Mouse (Mus musculus): ENCODE data around the gene Mrps12. TPM values are rescaled to one million over a fixed set of nuclear protein-coding genes. Genes with fewer than 3 reads are reported as not detected.

The Mrps12 gene
- 10 to 100 TPM; 58.3 to 69.0 TPM for total RNA-seq (2021)
- long read RNA-seq, experiment 1, transcript Mrps12-201 (3 exons, 722 nt): minor isoform, 13 of 39 reads
- long read RNA-seq, experiment 1, transcript Mrps12-204 (2 exons, 883 nt): major isoform, 23 of 39 reads
- long read RNA-seq, experiment 1, partial matches to known transcripts: 0 of 39 reads
- long read RNA-seq, experiment 1, other reads (novel, unspliced or antisense): 3 of 39 reads
- long read RNA-seq, experiment 2, transcript Mrps12-204 (2 exons, 883 nt): major isoform, 23 of 38 reads
- long read RNA-seq, experiment 2, transcript Mrps12-201 (3 exons, 722 nt): minor isoform, 12 of 38 reads
- long read RNA-seq, experiment 2, partial matches to known transcripts: 0 of 38 reads
- long read RNA-seq, experiment 2, other reads (novel, unspliced or antisense): 3 of 38 reads

- intact Hi-C loops (cut with DNase I): no loop called here
- TF ChIP-seq CTCF (IDR thresholded peaks at IDR 0.05): peak; percentile 95
- peak within 1 kb of the TSS; percentile 64 for H3K4me3 ChIP-seq
- H3K27ac ChIP-seq: peak within 1 kb of the TSS; percentile 94
- peak; percentile 93 to 95 for DNase-seq (ENCODE audit: extremely low spot score in 1 of 2, low spot score in 2 of 2)
Measured at GRCm38 (mm10) chr7:28741709-28742438, at the start of gene Mrps12, which contains the start of gene Sars2. TSS of gene Mrps12 (minus strand) at chr7:28741820. TSS of gene Sars2 (plus strand) at chr7:28741992.

DNA sequence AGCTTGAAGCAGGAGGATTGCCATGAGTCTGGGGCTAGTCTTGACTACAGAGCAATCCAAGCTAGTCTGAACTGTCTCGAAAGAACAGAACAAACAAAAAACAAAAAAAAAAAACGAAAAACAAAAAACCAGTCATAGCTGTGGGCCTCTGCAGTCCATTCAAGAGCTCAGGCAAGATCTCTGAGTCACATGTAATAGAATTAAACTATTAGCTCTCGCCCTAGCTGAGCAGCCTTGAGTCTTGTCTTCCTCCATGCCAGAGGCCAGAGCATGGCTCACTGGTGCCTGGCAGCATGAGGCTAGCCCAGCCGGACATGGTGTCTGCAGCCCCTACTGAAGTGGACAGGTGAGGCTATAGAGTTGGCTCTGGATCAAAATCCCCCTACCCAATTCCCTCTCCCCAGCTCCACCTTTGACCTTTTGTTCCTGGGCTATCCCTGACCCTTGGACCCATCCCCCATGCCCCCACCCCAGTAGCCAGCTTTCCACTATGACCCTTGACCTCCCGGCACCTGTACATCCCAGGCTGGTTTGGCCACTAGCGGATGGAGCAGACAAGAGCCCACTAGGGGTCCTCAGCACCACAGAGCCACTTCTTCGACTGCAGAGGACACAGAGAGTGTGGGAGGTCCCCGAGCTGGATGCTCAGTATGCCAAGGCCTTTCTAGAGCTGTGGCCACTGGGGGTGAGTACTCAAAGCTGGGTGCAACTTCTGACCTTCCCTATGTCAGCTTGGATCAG lies 48.6 kb upstream of the Mrps12 start:
- peak; percentile 4 for TF ChIP-seq CTCF (IDR thresholded peaks at IDR 0.05)
- no peak for DNase-seq (ENCODE audit: extremely low spot score in 1 of 2, low spot score in 2 of 2)
- Histone ChIP-seq H3K27ac (no peak overlapping the region), H3K4me3 (no peak overlapping the region)
- intact Hi-C loops (cut with DNase I): no loop called here

DNA sequence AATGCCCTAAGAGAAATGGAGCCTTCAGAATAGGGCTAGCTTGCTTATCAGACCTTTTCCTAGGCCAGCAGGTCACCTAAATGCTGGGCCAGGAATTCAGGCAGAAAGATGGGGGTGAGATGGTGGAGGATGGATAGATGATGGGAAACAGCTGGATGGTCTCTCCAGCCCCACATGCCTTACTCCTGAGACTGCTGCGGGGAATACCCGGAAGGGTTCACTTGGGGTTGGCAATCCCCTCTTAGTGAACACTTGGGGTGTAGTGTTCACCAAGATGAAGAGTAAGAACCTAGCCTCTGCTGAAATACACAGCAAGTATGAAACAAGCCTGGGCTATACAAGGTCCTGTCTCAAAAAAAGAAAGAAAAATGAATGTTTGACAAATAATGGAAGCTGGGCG lies 47.6 kb upstream of the Mrps12 start:
- TF ChIP-seq CTCF (IDR thresholded peaks at IDR 0.05): no peak
- no peak for DNase-seq (ENCODE audit: extremely low spot score in 1 of 2, low spot score in 2 of 2)
- Histone ChIP-seq H3K4me3 (no peak overlapping the region), H3K27ac (no peak overlapping the region)
- intact Hi-C loops (cut with DNase I): no loop called here

- no peak within 1 kb of the TSS for H3K4me3 ChIP-seq
- no peak for DNase-seq (ENCODE audit: extremely low spot score in 1 of 2, low spot score in 2 of 2)
- TF ChIP-seq CTCF (IDR thresholded peaks at IDR 0.05): no peak
- no peak within 1 kb of the TSS for H3K27ac ChIP-seq
- intact Hi-C loops (cut with DNase I): no loop called here
Measured at GRCm38 (mm10) chr7:28788307-28789195, 46.9 kb upstream of the Mrps12 start, which contains the start of gene Rinl. TSS of gene Rinl (plus strand) at chr7:28788969.

GRCm38 (mm10) chr7:28787884-28788283 lies 46.3 kb upstream of the Mrps12 start:
- DNase-seq (ENCODE audit: extremely low spot score in 1 of 2, low spot score in 2 of 2): no peak
- Histone ChIP-seq H3K4me3 (no peak overlapping the region), H3K27ac (no peak overlapping the region)
- intact Hi-C loops (cut with DNase I): no loop called here
- no peak for TF ChIP-seq CTCF (IDR thresholded peaks at IDR 0.05)

DNA sequence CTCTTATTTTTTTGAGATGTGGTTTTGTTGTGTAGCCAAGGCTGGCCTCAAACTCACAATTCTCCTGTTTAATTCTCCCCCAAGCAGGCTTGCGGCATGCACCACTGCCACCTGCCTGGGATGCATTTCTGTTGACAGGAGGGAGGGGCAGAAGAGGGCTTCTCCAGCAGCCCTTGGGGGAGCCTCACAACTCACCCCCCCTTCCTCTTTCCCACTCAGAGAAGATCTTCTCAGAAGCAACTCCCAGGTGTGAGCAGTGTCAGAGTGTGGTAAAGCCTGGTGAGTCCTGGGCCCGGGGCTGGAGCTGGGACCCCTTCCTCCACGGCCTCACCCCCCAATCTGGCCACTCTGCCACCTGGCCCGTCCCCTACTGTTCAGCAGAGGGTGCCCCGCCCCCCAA lies 43.5 kb upstream of the Mrps12 start:
- no peak overlapping the region for H3K27ac ChIP-seq
- DNase-seq (ENCODE audit: extremely low spot score in 1 of 2, low spot score in 2 of 2): no peak
- TF ChIP-seq CTCF (IDR thresholded peaks at IDR 0.05): no peak
- no peak overlapping the region for H3K4me3 ChIP-seq
- intact Hi-C loops (cut with DNase I): no loop called here

GRCm38 (mm10) chr7:28781261-28781663 lies 39.6 kb upstream of the Mrps12 start:
- no peak for TF ChIP-seq CTCF (IDR thresholded peaks at IDR 0.05)
- intact Hi-C loops (cut with DNase I): no loop called here
- Histone ChIP-seq H3K27ac (peak overlapping the region; percentile 69), H3K4me3 (no peak overlapping the region)
- DNase-seq (ENCODE audit: extremely low spot score in 1 of 2, low spot score in 2 of 2): no peak

- Histone ChIP-seq H3K4me3 (no peak overlapping the region), H3K27ac (peak overlapping the region; percentile 69)
- DNase-seq (ENCODE audit: extremely low spot score in 1 of 2, low spot score in 2 of 2): no peak
- TF ChIP-seq CTCF (IDR thresholded peaks at IDR 0.05): no peak
- intact Hi-C loops (cut with DNase I): loop anchor here (1.0 kb wide), 1 partner anchor 86 kb away; no protein-coding TSS in a partner anchor
Measured at GRCm38 (mm10) chr7:28780857-28781256, 39.2 kb upstream of the Mrps12 start.

- peak; percentile 81 to 90 for DNase-seq (ENCODE audit: extremely low spot score in 1 of 2, low spot score in 2 of 2)
- Histone ChIP-seq H3K4me3 (no peak overlapping the region), H3K27ac (peak overlapping the region; percentile 69)
- peak; percentile 78 for TF ChIP-seq CTCF (IDR thresholded peaks at IDR 0.05)
- intact Hi-C loops (cut with DNase I): loop anchor here (1.0 kb wide), 1 partner anchor 87 kb away; no protein-coding TSS in a partner anchor
Measured at GRCm38 (mm10) chr7:28780067-28780658, 38.5 kb upstream of the Mrps12 start.

- DNase-seq (ENCODE audit: extremely low spot score in 1 of 2, low spot score in 2 of 2): no peak
- intact Hi-C loops (cut with DNase I): loop anchor here (5.0 kb wide), 1 partner anchor 258 kb away; no protein-coding TSS in a partner anchor
- Histone ChIP-seq H3K4me3 (no peak overlapping the region), H3K27ac (no peak overlapping the region)
- no peak for TF ChIP-seq CTCF (IDR thresholded peaks at IDR 0.05)
Measured at GRCm38 (mm10) chr7:28778825-28779224, 37.2 kb upstream of the Mrps12 start.

Measured in left cerebral cortex, adult 2 months (tissue).